Mouse (Mus musculus): Measurements from ENCODE around the gene Gm20388.
A peak's percentile ranks its signal among the peaks of the same experiment; 100 is the strongest.

Gm20388 gene

DNA sequence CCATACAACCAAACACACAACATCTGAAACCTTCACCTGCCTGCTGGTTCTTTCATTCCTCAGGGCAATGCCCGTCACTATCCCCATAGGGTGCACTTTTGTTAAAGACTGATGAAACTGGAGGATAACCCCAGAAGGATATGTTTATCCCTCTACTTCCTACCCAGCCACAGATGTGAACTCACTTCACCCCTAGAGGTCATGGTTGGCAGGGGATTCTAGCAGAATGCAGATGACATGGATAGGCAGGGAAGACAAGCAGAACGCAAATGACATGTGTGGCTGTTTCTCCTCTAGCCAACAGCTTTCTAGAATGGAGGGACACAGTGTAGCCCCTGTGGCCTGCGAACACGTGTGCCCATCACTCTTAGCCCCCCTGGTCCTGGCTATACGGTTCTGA, 2816.8 kb downstream of the Gm20388 start:
- no peak for DNase-seq (ENCODE audit: low read depth in 2 of 2, low spot score in 2 of 2)

DNA sequence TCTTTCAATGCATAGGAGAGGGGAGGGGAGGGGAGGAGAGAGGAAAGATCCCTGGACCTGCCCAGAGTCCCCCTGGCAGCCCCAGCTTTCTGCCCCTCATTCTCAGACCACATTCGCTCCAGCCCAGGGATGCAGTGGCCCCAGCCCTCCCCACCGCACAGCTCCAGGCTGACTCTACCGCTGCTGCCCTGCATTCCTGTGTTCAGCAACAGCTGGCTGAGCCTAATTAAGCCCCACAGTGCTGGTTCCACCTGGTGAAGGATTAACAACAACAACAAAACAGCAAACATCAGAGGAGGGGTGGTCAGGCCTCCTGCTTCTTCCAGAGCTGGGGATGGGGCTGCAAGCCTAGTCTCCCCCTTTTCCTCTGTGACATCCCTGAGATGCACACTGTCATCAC, 2818.0 kb downstream of the Gm20388 start:
- no peak for DNase-seq (ENCODE audit: low read depth in 2 of 2, low spot score in 2 of 2)

DNA sequence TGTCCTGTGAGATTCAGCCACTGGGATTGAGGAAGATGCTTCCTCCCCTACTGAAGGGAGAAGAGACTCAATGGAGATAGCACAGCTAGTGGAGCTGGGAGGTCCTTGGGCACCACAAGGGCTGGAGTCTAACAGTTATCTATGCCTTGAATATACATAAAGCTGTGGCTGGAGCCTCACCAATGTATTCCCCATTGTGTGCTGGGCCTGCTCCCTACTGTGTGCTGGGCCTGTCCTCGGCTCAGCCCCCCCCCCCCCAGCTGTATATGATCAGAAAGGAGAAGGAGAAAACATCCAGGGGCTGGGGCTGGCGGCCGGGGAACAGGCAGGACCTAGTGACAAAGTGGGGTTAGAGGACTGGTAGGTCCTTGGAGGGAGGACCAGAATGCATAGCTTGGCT, 2824.5 kb downstream of the Gm20388 start:
- no peak for DNase-seq (ENCODE audit: low read depth in 2 of 2, low spot score in 2 of 2)

DNA sequence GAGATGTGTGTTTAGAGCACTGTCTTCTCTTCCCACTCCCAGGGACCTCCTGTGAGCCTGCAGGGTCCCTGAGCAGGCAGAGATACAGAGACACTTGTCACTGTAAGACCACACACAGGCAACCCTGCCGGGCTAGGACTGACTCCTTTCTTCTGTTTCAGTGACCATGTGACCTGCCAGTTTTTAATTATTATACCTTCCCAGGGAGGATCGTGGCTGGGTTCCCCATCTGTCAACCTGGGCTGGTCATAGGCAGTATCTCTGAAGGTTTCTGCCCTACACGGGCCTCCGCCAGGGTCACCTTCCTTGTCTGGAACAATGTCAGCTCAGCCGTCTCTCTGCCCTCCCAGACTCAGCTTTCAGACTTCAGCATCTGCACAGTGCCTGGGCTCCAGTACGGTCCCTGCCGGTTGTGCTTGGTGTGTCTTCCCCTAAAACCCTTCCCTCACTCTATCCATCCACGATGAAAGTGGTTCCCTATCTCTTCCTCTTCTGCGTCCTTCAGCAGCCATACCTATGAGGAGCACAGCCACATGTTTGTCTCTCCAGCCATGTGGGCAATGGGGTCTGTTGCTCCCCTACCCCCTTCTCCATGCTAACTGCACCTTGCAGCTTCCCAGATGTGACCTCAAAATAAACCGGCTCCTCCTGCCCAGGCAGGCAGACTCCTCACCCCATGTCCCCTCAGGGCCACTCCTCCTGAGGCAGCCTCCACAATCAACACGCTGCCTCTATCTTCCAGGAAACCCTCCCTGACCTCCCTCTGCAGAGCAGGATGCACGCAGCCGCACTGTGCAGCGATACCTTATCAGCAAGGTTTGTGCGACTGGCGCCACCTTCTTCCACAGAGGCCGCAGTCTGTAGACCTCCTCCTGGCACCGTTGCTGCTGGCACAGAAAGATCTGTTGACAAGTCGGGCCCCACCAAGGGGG, 2825.2 kb downstream of the Gm20388 start:
- no peak for DNase-seq (ENCODE audit: low read depth in 2 of 2, low spot score in 2 of 2)

DNA sequence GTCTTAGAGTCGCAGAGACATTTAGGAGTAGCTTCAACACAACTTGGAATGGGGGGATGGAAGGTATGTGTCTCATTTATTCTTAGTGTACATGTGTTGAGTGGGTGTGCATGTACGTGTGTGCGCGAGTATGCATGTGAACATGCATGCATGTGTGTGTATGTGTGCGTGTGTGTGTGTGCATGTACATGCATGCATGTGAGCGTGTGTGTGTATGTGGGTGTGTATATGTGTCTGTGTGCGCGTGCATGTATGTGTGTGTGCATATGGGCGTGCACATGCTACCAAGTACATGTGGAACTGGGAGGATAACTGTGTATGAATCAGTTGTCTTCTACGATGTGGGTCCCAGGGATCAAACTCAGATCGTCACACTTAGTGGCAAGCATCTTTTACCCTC, 2826.0 kb downstream of the Gm20388 start:
- no peak for DNase-seq (ENCODE audit: low read depth in 2 of 2, low spot score in 2 of 2)

DNA sequence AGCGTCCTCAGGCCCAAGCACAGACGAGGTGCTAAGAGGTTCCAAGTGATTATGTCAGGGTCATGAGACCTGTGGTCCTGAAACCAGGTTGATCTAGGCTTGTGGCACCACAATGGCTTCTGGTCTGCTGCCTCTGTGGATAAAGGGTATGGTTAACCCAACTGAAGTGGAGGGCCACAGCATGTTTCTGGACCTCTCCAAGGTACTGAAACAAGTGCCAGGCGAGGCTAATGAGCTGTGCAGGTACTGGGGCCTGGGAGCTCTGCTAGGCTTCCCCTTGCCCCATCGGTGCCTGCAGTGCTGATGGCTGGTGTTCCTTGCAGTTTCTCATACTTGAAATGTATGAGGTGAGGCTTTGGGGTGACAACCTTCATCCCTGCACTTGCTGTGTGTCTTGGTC, 2826.4 kb downstream of the Gm20388 start:
- no peak for DNase-seq (ENCODE audit: low read depth in 2 of 2, low spot score in 2 of 2)

DNA sequence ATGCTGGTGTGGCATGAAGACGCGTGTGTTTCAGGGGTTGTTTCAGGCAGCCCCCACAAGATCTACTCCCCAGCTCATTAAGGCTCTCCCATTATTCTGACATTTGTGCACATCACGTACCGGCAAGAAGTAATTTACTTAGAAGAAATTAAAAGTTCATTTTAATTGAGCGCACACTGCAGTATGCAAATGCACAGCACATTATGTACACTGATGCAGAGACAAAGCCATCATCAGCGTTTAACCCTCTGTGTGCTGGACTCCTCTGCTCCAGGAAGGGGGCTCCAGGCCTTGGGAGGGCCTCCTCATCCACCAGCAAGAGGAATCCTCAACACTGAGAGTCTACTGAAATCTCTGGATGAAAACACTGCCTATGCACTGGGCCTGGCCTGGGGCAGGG, 2827.2 kb downstream of the Gm20388 start:
- no peak for DNase-seq (ENCODE audit: low read depth in 2 of 2, low spot score in 2 of 2)

DNA sequence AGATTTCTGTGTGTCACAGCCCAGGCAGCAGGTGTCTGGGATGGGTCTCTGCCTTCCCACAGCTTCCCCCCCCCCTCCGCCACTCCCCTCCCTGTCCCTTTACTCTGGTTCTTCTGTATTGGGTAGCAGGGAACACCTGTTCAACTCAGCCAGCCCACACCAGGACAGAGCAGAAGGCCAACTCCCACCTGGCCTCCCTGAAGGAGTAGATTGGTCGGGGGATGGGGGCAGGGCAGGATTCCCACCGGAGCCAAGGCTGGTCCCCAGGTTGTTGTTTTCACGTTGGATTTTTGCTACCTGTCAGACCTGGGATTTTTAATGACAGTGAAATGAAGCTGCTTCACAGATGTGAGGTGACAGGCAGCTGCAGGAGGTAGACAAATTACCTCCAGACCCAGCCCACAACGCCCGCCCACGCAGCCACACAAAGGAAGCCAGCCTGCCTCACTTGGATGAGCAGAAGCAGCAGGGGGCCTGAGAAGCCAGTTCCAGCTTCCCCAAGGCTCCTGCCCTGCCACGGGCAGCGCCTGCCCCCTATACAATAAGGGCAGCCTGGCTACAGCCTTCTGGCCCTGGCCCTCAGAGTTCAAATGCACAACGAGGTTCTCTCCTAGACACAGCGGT, 2828.6 kb downstream of the Gm20388 start:
- peak; percentile 40 to 63 for DNase-seq (ENCODE audit: low read depth in 2 of 2, low spot score in 2 of 2)

DNA sequence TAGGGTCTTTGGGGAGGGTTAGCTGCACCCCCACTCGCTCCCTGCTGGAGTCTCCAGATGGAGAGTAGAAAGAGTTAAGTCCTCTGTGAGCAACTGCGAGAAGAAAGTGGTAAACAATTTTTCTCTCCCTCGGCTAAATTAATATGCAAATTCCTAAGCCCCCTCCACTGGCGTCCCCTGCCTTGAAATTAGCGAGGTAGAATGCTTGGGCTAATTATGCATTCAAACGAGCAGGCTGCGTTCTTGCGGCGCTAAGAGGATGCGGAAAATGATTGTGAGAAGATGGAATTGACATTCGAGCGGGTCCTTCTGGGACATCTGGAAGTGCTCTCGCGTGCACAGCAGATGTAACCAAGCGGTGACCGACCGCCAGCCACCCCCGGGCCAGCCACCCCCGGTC, 2831.8 kb downstream of the Gm20388 start:
- DNase-seq (ENCODE audit: low read depth in 2 of 2, low spot score in 2 of 2): no peak

DNA sequence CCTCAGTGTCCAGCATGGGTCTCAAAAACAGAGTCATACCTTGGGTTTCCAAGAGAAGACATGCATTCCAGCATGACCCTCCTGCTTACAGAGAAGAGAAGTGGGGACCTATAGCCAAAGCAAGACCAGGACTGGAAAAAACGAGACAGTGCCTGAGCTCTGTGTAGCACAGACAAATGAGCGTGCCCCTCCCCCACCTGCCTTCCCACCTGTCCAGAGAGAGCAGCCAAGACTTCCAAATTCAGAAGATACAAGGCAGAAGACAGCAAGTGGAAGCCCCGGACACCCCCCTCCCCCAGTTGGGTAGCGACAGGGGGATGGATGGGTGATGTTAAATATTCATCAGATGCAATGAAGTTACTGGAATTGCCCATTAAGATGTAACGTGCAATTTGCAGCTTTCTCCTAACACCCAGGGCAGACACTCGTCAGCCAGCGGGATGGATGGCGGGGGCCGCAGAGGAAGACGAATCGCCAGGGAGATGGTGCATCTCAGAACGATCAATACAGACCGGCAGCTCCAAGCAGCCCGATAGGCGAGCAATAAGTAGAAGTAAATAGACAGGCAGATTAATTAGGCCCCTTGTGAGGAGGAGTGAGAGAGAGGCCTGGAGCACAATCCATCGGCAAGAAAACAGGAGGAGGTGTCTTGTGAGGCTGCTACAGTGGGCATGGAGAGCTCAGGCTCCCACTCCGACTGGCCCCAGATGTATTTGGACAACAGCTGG, 2834.5 kb downstream of the Gm20388 start:
- no peak for DNase-seq (ENCODE audit: low read depth in 2 of 2, low spot score in 2 of 2)

DNA sequence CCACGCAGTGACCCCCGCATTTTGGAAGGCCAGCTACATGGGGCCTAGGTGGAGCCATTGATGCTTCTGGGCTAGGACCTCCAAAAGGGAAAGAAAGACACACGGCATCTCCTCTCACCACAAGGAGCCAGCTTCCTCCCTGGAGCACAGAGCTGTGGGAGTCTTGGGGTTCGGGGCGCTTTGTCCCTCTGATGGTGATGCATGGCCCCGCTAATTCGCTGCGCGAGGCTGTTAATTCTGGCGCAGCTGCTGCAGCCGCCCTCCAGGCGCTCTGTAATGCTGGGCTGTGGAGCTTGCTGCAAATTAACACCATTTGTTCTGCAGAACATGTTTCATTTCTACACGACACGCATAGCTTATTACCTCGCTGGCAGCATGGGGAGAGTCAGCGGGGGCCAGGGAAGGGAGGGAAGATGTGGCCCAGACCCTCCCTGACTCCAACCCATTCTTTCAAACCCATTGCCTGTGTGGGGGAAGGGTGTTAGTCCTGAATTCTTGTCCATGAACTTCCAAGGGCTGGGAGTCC, 2835.2 kb downstream of the Gm20388 start:
- DNase-seq (ENCODE audit: low read depth in 2 of 2, low spot score in 2 of 2): no peak

DNA sequence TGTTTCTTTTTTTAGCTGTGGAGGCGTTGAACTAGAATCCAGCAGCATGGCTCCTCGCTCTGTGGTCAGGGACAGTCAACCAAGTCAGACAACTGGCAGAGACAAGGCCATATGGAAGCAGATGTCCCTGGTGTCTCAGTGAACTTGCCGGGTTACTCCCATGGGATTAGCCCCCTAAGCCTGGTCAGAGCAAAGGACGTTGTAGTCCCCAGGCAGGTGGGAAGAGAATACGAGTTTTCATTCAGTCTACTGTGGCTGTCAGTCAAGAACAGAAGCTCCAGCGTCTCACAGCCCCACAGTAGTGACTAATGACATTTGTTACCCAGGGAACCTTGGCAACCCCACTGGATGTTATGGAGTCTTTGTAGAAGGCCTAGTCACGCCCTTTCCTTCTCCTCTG, 2835.8 kb downstream of the Gm20388 start:
- DNase-seq (ENCODE audit: low read depth in 2 of 2, low spot score in 2 of 2): no peak

DNA sequence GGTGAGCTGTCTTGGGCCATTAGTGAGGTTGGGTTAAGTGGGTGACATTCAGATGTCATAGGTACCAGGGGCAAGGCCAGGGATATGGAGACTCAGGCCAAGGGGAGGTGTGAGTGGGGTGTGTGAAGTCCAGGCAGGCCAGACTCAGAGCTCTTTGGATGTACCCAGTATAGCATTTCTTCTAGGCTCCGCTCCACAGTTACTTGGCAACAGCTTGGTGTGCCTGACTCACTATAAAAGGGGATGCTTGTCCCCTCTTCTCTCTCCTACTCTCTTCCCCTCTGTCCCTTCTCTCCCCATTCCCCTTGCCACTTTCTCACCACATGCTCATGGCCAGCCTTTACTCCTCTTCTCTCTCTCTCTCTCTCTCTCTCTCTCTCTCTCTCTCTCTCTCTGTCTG, 2837.2 kb downstream of the Gm20388 start:
- DNase-seq (ENCODE audit: low read depth in 2 of 2, low spot score in 2 of 2): no peak

DNA sequence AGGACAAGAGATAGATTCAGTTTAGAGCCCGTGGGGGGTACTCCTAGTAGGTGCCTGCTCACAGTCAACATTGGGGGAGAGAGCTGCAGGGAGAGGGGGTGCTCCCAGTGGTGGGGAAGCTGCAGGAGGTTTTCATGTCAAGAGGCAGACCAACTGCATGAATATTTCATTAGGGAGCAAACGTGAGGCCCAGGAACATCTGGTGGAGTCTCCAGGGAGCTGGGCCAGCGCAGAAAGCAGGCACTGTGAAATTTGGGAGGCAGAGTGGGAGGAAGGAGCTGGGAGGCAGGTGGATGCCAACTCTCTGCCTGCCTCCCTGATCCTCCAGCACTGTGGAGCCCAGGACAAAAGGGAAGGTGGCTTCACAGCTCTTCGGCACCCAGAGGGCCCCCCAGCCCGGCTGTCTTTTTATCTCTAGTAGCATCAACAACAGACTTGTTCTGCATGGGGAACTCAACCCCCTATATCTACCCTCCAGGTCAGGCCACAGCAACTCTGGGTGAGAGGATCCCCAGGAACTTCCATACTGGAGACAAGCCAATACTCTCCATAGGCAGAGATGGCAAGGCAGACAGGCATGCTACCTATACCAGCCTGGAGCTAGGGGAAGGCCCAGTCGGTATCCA, 2838.8 kb downstream of the Gm20388 start:
- DNase-seq (ENCODE audit: low read depth in 2 of 2, low spot score in 2 of 2): no peak

DNA sequence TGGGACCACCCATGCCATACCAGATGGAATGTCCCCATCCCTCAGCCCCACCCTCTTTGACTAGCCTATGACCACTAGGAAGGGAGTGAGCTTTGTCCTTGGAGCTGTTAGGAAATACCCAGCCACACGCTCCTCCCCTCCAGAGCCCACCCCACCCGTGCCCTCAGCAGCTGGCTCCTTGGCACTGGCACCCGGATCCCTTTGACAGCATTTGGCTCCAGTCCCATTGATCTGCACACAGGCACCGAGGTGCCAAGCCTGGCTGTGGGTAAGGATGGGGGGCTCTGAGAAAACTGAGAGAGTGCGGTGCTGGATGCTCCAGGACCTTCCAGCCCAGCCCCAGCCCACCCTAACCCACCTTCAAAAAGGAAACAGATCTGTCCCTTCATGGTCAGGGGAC, 2840.7 kb downstream of the Gm20388 start:
- DNase-seq (ENCODE audit: low read depth in 2 of 2, low spot score in 2 of 2): no peak

DNA sequence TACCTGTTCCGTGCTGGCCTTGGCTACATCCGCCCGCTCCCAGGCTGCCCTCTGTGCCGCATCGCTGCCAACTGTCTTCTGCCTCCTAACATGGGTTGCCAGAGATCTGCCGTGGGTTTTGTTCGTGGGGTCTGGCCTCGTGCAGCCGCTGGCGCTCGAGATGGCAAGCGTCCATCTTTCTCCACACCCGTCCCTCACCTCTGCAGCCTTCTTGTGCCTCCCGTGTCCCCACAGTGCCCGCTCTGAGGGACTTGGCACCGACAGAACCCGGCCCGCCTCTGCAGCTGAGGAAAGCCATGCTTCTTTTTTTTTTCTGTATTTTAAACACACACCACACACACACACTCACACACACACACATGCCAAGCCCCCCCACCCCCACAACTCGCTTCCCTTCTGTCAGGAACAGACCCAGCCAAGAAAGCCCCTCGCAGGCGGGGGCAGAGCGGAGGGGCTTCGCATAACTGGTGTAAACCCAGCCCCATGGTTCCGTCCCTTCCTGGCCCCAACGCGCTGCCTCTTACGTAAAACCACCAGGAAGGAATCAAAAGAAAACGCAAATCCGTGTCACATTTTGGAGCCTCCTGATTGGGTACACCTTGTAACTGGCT, 2841.6 kb downstream of the Gm20388 start:
- no peak for DNase-seq (ENCODE audit: low read depth in 2 of 2, low spot score in 2 of 2)

DNA sequence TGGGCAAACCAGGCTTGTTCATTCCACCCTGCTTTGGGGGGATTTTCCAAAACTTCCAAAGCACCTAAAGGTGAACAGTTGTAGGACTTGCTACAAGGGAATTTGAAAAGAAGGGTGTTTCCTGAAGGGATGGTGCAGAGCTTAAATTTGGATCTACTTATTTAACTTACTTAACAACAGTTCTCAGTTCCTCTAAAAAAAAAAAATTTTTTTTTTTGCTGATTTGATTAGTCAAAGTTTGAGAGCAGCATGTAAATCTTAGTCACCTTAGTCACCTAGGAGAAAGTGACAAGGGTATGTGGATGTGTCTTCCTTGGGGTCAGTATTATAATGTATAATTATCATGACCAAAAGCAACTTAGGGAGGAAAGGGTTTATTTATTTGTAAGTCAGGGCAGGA, 2848.0 kb downstream of the Gm20388 start:
- no peak for DNase-seq (ENCODE audit: low read depth in 2 of 2, low spot score in 2 of 2)

DNA sequence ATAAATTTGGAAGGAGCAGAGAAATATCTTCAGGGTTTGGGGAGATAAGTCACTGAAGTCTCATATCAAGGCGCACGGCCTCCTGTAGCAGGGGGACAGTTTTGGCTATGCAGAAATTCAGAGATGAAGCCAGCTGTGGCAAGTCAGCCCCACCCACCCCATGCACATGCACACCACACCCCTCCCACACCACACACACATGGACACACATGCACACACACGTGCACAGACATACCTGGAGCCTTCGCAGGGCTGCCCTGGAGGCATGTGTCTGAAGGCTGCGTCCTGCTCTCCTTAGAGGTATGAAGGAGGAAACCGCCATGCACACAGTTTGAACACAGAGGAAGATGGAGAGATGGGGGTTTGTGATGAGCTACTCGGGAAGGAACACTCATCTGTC, 2849.5 kb downstream of the Gm20388 start:
- DNase-seq (ENCODE audit: low read depth in 2 of 2, low spot score in 2 of 2): no peak

DNA sequence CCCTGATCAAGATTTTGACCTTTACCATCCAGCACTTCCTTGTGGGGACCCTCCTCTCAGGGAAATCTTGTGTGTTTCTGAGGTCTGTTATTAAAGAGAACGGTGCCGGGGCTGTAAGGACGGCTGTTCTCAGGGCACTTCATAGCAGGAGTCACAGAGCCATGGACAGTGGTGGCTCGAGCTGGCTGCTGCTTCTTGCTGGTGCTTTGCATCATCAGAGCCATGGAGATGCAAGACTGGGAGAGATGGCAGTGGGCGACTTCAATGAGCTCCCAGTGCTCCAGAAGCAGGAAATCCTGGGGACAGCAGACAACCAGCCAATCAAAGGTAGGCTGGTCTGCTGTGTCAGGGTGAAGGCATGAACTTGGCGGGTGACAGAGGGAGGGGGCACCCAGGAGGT, 2850.5 kb downstream of the Gm20388 start:
- DNase-seq (ENCODE audit: low read depth in 2 of 2, low spot score in 2 of 2): no peak

DNA sequence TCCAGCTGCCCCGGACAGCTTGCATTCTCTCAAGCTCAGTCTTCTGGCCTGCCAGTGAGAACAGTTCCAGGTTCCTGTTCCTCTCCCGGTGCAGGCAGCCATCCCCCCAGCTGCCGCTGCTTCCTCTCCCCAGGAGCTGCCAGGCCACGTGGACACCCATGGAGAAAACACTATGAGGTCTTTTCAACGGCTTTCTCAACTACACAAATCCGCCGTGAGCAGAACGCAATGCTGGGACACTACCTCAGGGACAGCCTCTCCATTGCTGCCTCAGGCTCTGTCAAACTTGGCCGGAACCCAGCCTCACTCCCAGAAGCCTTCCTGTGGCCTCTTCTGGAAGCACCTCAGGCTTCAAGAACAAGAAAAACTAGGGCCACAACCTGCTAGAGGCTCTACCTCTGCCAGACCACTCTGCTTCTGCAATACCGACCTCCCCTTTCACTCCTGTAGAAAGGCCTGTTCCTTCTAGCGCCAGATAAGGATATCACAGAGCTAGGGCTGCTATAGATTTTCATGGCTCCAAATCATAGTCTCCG, 2852.2 kb downstream of the Gm20388 start:
- no peak for DNase-seq (ENCODE audit: low read depth in 2 of 2, low spot score in 2 of 2)

DNA sequence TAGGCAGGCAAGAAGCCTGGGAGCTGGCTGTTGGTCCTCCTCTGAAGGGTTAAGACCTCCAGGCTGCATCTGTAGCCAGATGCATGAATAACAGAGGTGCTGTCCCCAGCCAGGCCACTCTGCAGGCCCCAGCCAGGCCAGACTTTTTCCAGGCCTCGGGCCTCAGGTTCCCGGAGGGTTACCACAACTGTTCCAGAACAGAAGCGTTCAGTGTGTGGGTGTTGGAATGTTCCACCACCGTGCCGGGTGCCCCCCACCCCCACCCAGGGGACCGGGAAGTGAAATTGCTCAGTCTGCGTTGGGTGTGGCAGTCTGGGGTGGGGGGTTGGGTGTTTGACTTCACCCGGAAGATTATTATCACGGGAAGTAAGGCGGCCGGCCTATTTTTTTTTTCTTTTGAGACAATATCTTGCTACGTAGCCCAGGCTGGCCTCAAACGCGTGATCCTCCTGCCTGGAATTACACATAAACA, 2852.7 kb downstream of the Gm20388 start:
- no peak for DNase-seq (ENCODE audit: low read depth in 2 of 2, low spot score in 2 of 2)
